Mouse (Mus musculus) stomach, postnatal 0 days (tissue): ENCODE results near the gene B3galt1.

ENCODE experiments used
- CTCF ChIP-seq: IDR thresholded peaks from 2 replicates; pipeline ENCODE4 v1.5.1; 2016; ENCODE audit warnings: antibody characterized with exemption, low read depth, mild to moderate bottlenecking, moderate library complexity
- EP300 ChIP-seq: optimal IDR thresholded peaks from 2 replicates; pipeline ENCODE3; 2016; ENCODE audit warnings: antibody characterized with exemption

- TF ChIP-seq CTCF (no peak), EP300 (no peak)
Observed at GRCm38 (mm10) chr2:67858340-67858739, 292.7 kb downstream of the B3galt1 start.
